In the genomic region with DNA sequence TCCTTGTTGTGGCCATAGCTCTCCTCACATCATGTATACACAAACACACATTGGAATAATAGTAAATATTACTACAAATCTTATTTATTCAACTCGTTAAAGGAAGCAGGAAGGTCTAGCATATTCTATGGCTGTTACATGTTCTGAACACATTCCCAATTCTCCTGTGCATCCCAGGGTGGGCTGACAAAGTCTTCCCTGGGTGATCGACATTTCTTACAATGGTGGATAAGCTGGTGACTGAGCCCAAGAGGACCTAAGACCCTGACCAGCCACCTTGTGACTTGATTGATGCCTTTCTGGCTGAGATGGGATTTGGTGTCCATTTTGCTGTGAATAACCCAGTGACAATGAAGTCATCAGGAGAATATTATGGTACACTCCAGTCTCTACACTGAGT, we compare ENCODE assay signal across 49 mouse cellular contexts. TPM values are rescaled to one million over a fixed set of nuclear protein-coding genes. Genes with fewer than 3 reads are reported as not detected.
"Had no signal": no experiment of that assay in that cellular context is flagged by ENCODE, and none has a peak within 500 bp of the region (broad histone marks: within the 10 kb centered on the region; RNA-seq: fewer than 3 reads in every experiment).

No protein-coding gene starts in this region.

- H3K36me3 ChIP-seq: heart, embryonic 13.5 days; heart, embryonic 15.5 days; hindbrain, embryonic 10.5 days; hindbrain, embryonic 12.5 days; hindbrain, embryonic 13.5 days; hindbrain, embryonic 15.5 days; intestine, embryonic 15.5 days; kidney, embryonic 15.5 days had no signal

- H3K4me1 ChIP-seq: heart, embryonic 13.5 days; heart, embryonic 15.5 days; hindbrain, embryonic 12.5 days; hindbrain, embryonic 13.5 days; hindbrain, embryonic 15.5 days; intestine, embryonic 15.5 days; kidney, embryonic 15.5 days had no signal

- H3K9ac ChIP-seq: heart, embryonic 13.5 days; heart, embryonic 15.5 days; hindbrain, embryonic 12.5 days; hindbrain, embryonic 13.5 days; hindbrain, embryonic 14.5 days; hindbrain, embryonic 15.5 days; intestine, embryonic 15.5 days; kidney, embryonic 15.5 days had no signal

- H3K4me2 ChIP-seq: heart, embryonic 11.5 days; heart, embryonic 13.5 days; heart, embryonic 15.5 days; hindbrain, embryonic 12.5 days; hindbrain, embryonic 13.5 days; hindbrain, embryonic 14.5 days; hindbrain, embryonic 15.5 days; intestine, embryonic 15.5 days; kidney, embryonic 15.5 days had no signal

- H3K9me3 ChIP-seq: intestine, embryonic 15.5 days had no signal

- ATAC-seq: hindbrain, embryonic 16.5 days; hindbrain, postnatal 0 days; inflammation-experienced regulatory T-cells, adult 6 months; intestine, embryonic 15.5 days; intestine, embryonic 16.5 days; intestine, postnatal 0 days had no signal

- H3K27ac ChIP-seq: heart, embryonic 13.5 days; heart, embryonic 15.5 days; hindbrain, embryonic 10.5 days; hindbrain, embryonic 12.5 days; hindbrain, embryonic 13.5 days; hindbrain, embryonic 14.5 days; hindbrain, embryonic 15.5 days; hindbrain, postnatal 0 days; intestine, embryonic 15.5 days; kidney, embryonic 15.5 days; kidney, postnatal 0 days; layer of hippocampus, adult 2 months; left cerebral cortex, adult 2 months had no signal

- H3K4me3 ChIP-seq: heart, embryonic 13.5 days; heart, embryonic 15.5 days; hindbrain, embryonic 10.5 days; hindbrain, embryonic 12.5 days; hindbrain, embryonic 13.5 days; hindbrain, embryonic 15.5 days; intestine, embryonic 15.5 days; kidney, embryonic 15.5 days; layer of hippocampus, adult 2 months; left cerebral cortex, adult 2 months had no signal

- H3K27me3 ChIP-seq: heart, embryonic 13.5 days; heart, embryonic 15.5 days; hindbrain, embryonic 12.5 days; hindbrain, embryonic 13.5 days; hindbrain, embryonic 15.5 days; intestine, embryonic 15.5 days; kidney, embryonic 15.5 days had no signal

- DNase-seq: heart, postnatal 14 days; heart, postnatal 36 days; heart, postnatal 4 days; kidney, adult 11 months; kidney, adult 18-20 months; kidney, adult 2 months; kidney, adult 8-10 months; kidney, adult 9 months; kidney, postnatal 10 days; kidney, postnatal 14 days; kidney, postnatal 25 days; kidney, postnatal 36 days; kidney, postnatal 4 days; layer of hippocampus, adult 9-11 months; layer of hippocampus, postnatal 36 days had no signal

RNA-seq across cellular contexts. Expression of gene Cyp2d9, which starts 2.4 kb away (rescaled TPM):
- total RNA-seq: heart, postnatal 10 days; heart, postnatal 14 days; heart, postnatal 25 days; heart, postnatal 36 days; hematopoietic stem cell, adult 5-6 weeks; hindbrain, postnatal 0 days; layer of hippocampus, adult 18-20 months; layer of hippocampus, adult 2 months; layer of hippocampus, postnatal 10 days; layer of hippocampus, postnatal 14 days; layer of hippocampus, postnatal 36 days; left cerebral cortex, adult 18-20 months; left cerebral cortex, adult 2 months had no signal
- polyA plus RNA-seq: heart, embryonic 11.5 days; heart, embryonic 13.5 days; heart, embryonic 14.5 days; heart, embryonic 15.5 days; heart, embryonic 16.5 days; heart, postnatal 0 days; hindbrain, embryonic 10.5 days; hindbrain, embryonic 11.5 days; hindbrain, embryonic 12.5 days; hindbrain, embryonic 13.5 days; hindbrain, embryonic 14.5 days; hindbrain, embryonic 15.5 days; hindbrain, embryonic 16.5 days; hindbrain, postnatal 0 days; inflammation-experienced regulatory T-cells, adult 6 months; intestine, embryonic 14.5 days; intestine, postnatal 0 days; kidney, postnatal 0 days had no signal

RNA-seq across cellular contexts. Expression of gene Cyp2d10, which starts 28.6 kb away (rescaled TPM):
- total RNA-seq: heart, postnatal 10 days; heart, postnatal 25 days; heart, postnatal 36 days; heart, postnatal 4 days; hematopoietic stem cell, adult 5-6 weeks; hindbrain, postnatal 0 days; layer of hippocampus, postnatal 14 days; layer of hippocampus, postnatal 25 days; layer of hippocampus, postnatal 36 days had no signal
- polyA plus RNA-seq: heart, embryonic 14.5 days; heart, embryonic 15.5 days; heart, postnatal 0 days; hindbrain, embryonic 10.5 days; hindbrain, embryonic 11.5 days; hindbrain, embryonic 12.5 days; hindbrain, embryonic 13.5 days; hindbrain, embryonic 14.5 days; hindbrain, embryonic 16.5 days; hindbrain, postnatal 0 days; inflammation-experienced regulatory T-cells, adult 6 months; intestine, embryonic 14.5 days; kidney, embryonic 14.5 days had no signal

RNA-seq across cellular contexts. Expression of gene Cyp2d11, which starts 41.8 kb away (rescaled TPM):
- total RNA-seq: heart, postnatal 10 days; heart, postnatal 14 days; hematopoietic stem cell, adult 5-6 weeks; hindbrain, postnatal 0 days; layer of hippocampus, postnatal 10 days; layer of hippocampus, postnatal 14 days; layer of hippocampus, postnatal 36 days; left cerebral cortex, adult 2 months had no signal
- polyA plus RNA-seq: heart, embryonic 11.5 days; heart, embryonic 13.5 days; heart, embryonic 14.5 days; heart, embryonic 15.5 days; heart, embryonic 16.5 days; heart, postnatal 0 days; hindbrain, embryonic 10.5 days; hindbrain, embryonic 11.5 days; hindbrain, embryonic 12.5 days; hindbrain, embryonic 13.5 days; hindbrain, embryonic 14.5 days; hindbrain, embryonic 15.5 days; hindbrain, embryonic 16.5 days; hindbrain, postnatal 0 days; inflammation-experienced regulatory T-cells, adult 6 months; intestine, embryonic 14.5 days; intestine, embryonic 15.5 days; intestine, embryonic 16.5 days; intestine, postnatal 0 days; kidney, adult 2 months; kidney, embryonic 14.5 days; kidney, embryonic 15.5 days; kidney, embryonic 16.5 days; kidney, postnatal 0 days; large intestine, adult 2 months had no signal
